ENCODE assay signal across 8 mouse cellular contexts in genomic region chr13:55327169-55327568, GRCm38 (mm10). TPM values are rescaled to one million over a fixed set of nuclear protein-coding genes. Genes with fewer than 3 reads are reported as not detected.
DNase-seq lines count a peak whose midpoint lies in the region; ATAC-seq and TF ChIP-seq lines count a peak whose summit lies in the region.

No protein-coding gene starts in this region.

- no peak for ATAC-seq in heart, postnatal 0 days (ENCODE audit: insufficient read depth, low read depth)
- ATAC-seq in CD4-positive, CD25-positive, alpha-beta regulatory T cell, adult 4 months, result peak; percentile 17
- ATAC-seq in embryonic facial prominence, embryonic 15.5 days (ENCODE audit: insufficient number of reproducible peaks, low FRiP score, low TSS enrichment, low read depth), result no peak
- no peak for ATAC-seq in liver, embryonic 15.5 days (ENCODE audit: insufficient read depth)

- H3K4me1 ChIP-seq in heart, postnatal 0 days (ENCODE audit: control insufficient read depth, insufficient read depth), result peaks cover 28% of the 10 kb centered on the region
- peaks cover 55% of the 10 kb centered on the region for H3K4me1 ChIP-seq in embryonic facial prominence, embryonic 15.5 days
- peaks cover 88% of the 10 kb centered on the region for H3K4me1 ChIP-seq in liver, embryonic 15.5 days (replicated peaks)

- 39% methylated on average over 4 of the region's 4 CpGs for WGBS in heart, postnatal 0 days
- 53% methylated on average over 4 of the region's 4 CpGs for WGBS in embryonic facial prominence, embryonic 15.5 days
- 53% methylated on average over 4 of the region's 4 CpGs for WGBS in liver, embryonic 15.5 days (ENCODE audit: insufficient replicate concordance)

- peaks cover 31% of the 10 kb centered on the region for H3K36me3 ChIP-seq in heart, postnatal 0 days (replicated peaks; ENCODE audit: control insufficient read depth, insufficient read depth, low read length)
- peaks cover 31% of the 10 kb centered on the region for H3K36me3 ChIP-seq in embryonic facial prominence, embryonic 15.5 days
- H3K36me3 ChIP-seq in liver, embryonic 15.5 days (replicated peaks), result peaks cover 57% of the 10 kb centered on the region

- no peak overlapping the region for H3K4me2 ChIP-seq in heart, postnatal 0 days (ENCODE audit: low read depth, low read length)
- H3K4me2 ChIP-seq in embryonic facial prominence, embryonic 15.5 days (replicated peaks), result 0 out of 2 replicates have a peak overlapping the region, but pooled peaks have one; percentile 4
- peak overlapping the region; percentile 96 for H3K4me2 ChIP-seq in liver, embryonic 15.5 days

- no peak overlapping the region for H3K9ac ChIP-seq in heart, postnatal 0 days (replicated peaks; ENCODE audit: low read depth, low read length)
- no peak overlapping the region for H3K9ac ChIP-seq in embryonic facial prominence, embryonic 15.5 days
- H3K9ac ChIP-seq in liver, embryonic 15.5 days, result peak overlapping the region; percentile 21; the same call in 1 of the 2 replicates

- 0 out of 2 replicates have a peak overlapping the region, but pooled peaks have one; percentile 22 for H3K27ac ChIP-seq in heart, postnatal 0 days (ENCODE audit: low read depth)
- H3K27ac ChIP-seq in embryonic facial prominence, embryonic 15.5 days (replicated peaks), result peak overlapping the region; percentile 39; the same call in 1 of the 2 replicates
- H3K27ac ChIP-seq in liver, embryonic 15.5 days (replicated peaks), result no peak overlapping the region

- DNase-seq in heart, postnatal 0 days (ENCODE audit: low spot score), result no peak
- no peak for DNase-seq in heart, adult 18-20 months
- DNase-seq in yolk sac, embryonic 10.5 days (ENCODE audit: low spot score), result no peak
- no peak for DNase-seq in thymus, postnatal 4 days
- no peak for DNase-seq in thymus, postnatal 25 days

- H3K27me3 ChIP-seq in heart, postnatal 0 days (ENCODE audit: control insufficient read depth, insufficient read depth, low read length), result no peaks in the 10 kb centered on the region
- no peaks in the 10 kb centered on the region for H3K27me3 ChIP-seq in embryonic facial prominence, embryonic 15.5 days
- 0 out of 2 replicates have a peak, but pooled peaks cover 3% of the 10 kb centered on the region for H3K27me3 ChIP-seq in liver, embryonic 15.5 days

- TF ChIP-seq CTCF in heart, postnatal 0 days (IDR thresholded peaks at IDR 0.05; ENCODE audit: low read depth), result no peak

- H3K4me3 ChIP-seq in heart, postnatal 0 days (ENCODE audit: low read depth, low read length), result no peak overlapping the region
- H3K4me3 ChIP-seq in embryonic facial prominence, embryonic 15.5 days (replicated peaks), result no peak overlapping the region; the same call in 1 of the 2 replicates
- peak overlapping the region; percentile 83 for H3K4me3 ChIP-seq in liver, embryonic 15.5 days (replicated peaks)

- no peak for TF ChIP-seq EP300 in heart, postnatal 0 days (IDR thresholded peaks at IDR 0.05; ENCODE audit: low read depth)

- no peaks in the 10 kb centered on the region for H3K9me3 ChIP-seq in heart, postnatal 0 days (replicated peaks; ENCODE audit: control insufficient read depth, low read length)
- no peaks in the 10 kb centered on the region for H3K9me3 ChIP-seq in embryonic facial prominence, embryonic 15.5 days (replicated peaks)
- H3K9me3 ChIP-seq in liver, embryonic 15.5 days (replicated peaks), result no peaks in the 10 kb centered on the region

RNA-seq across cellular contexts. Expression of gene Mxd3, which starts 2.5 kb away (rescaled TPM):
- 24.8 and 33.1 TPM in 2 replicates for total RNA-seq in heart, postnatal 0 days (2014; rRNA removed; ENCODE audit: low replicate concordance)
- 8.6 and 11.4 TPM in 2 replicates for polyA plus RNA-seq in heart, postnatal 0 days (2015; fragmentation: Nextera tagmentation; extraction: Ambion mirVana)
- total RNA-seq in heart, adult 18-20 months (2021), result under 1 TPM; 0.21 to 0.37 TPM
- polyA plus RNA-seq in CD4-positive, CD25-positive, alpha-beta regulatory T cell, adult 4 months (2017; shearing (Covaris generic)), result 1 to 10 TPM; 3.4 to 6.1 TPM
- polyA plus RNA-seq in embryonic facial prominence, embryonic 15.5 days (2015; fragmentation: Nextera tagmentation; extraction: Ambion mirVana), result 40.9 and 44.0 TPM in 2 replicates
- 28.8 and 33.6 TPM in 2 replicates for polyA plus RNA-seq in liver, embryonic 15.5 days (2015; fragmentation: Nextera tagmentation; extraction: Ambion mirVana)

RNA-seq across cellular contexts. Expression of gene Rab24, which starts 5.4 kb away (rescaled TPM):
- total RNA-seq in heart, postnatal 0 days (2014; rRNA removed; ENCODE audit: low replicate concordance), result 69.2 and 74.5 TPM in 2 replicates
- 53.0 and 59.9 TPM in 2 replicates for polyA plus RNA-seq in heart, postnatal 0 days (2015; fragmentation: Nextera tagmentation; extraction: Ambion mirVana)
- 10 to 100 TPM; 35.2 to 38.0 TPM for total RNA-seq in heart, adult 18-20 months (2021)
- polyA plus RNA-seq in CD4-positive, CD25-positive, alpha-beta regulatory T cell, adult 4 months (2017; shearing (Covaris generic)), result 10 to 100 TPM in 1 of 2 experiments, 1 to 10 TPM in 1; 7.1 to 14.0 TPM
- 135 and 137 TPM in 2 replicates for polyA plus RNA-seq in embryonic facial prominence, embryonic 15.5 days (2015; fragmentation: Nextera tagmentation; extraction: Ambion mirVana)
- 48.6 and 51.3 TPM in 2 replicates for polyA plus RNA-seq in liver, embryonic 15.5 days (2015; fragmentation: Nextera tagmentation; extraction: Ambion mirVana)

RNA-seq across cellular contexts. Expression of gene Prelid1, which starts 6.9 kb away (rescaled TPM):
- total RNA-seq in heart, postnatal 0 days (2014; rRNA removed; ENCODE audit: low replicate concordance), result 161 and 188 TPM in 2 replicates
- 192 and 196 TPM in 2 replicates for polyA plus RNA-seq in heart, postnatal 0 days (2015; fragmentation: Nextera tagmentation; extraction: Ambion mirVana)
- 10 to 100 TPM; 40.4 to 47.3 TPM for total RNA-seq in heart, adult 18-20 months (2021)
- polyA plus RNA-seq in CD4-positive, CD25-positive, alpha-beta regulatory T cell, adult 4 months (2017; shearing (Covaris generic)), result 100 to 1,000 TPM; 207 to 213 TPM
- 415 and 433 TPM in 2 replicates for polyA plus RNA-seq in embryonic facial prominence, embryonic 15.5 days (2015; fragmentation: Nextera tagmentation; extraction: Ambion mirVana)
- 211 and 230 TPM in 2 replicates for polyA plus RNA-seq in liver, embryonic 15.5 days (2015; fragmentation: Nextera tagmentation; extraction: Ambion mirVana)

RNA-seq across cellular contexts. Expression of gene Lman2, which starts 35.4 kb away (rescaled TPM):
- total RNA-seq in heart, postnatal 0 days (2014; rRNA removed; ENCODE audit: low replicate concordance), result 89.3 and 100 TPM in 2 replicates
- 41.3 and 42.4 TPM in 2 replicates for polyA plus RNA-seq in heart, postnatal 0 days (2015; fragmentation: Nextera tagmentation; extraction: Ambion mirVana)
- 10 to 100 TPM; 46.7 to 51.6 TPM for total RNA-seq in heart, adult 18-20 months (2021)
- polyA plus RNA-seq in CD4-positive, CD25-positive, alpha-beta regulatory T cell, adult 4 months (2017; shearing (Covaris generic)), result 10 to 100 TPM; 59.0 to 66.4 TPM
- polyA plus RNA-seq in embryonic facial prominence, embryonic 15.5 days (2015; fragmentation: Nextera tagmentation; extraction: Ambion mirVana), result 100.0 and 110 TPM in 2 replicates
- polyA plus RNA-seq in liver, embryonic 15.5 days (2015; fragmentation: Nextera tagmentation; extraction: Ambion mirVana), result 58.8 and 62.1 TPM in 2 replicates

RNA-seq across cellular contexts. Expression of gene Rgs14, which starts 42.4 kb away (rescaled TPM):
- 0.46 and 1.1 TPM in 2 replicates for total RNA-seq in heart, postnatal 0 days (2014; rRNA removed; ENCODE audit: low replicate concordance)
- 0.30 and 0.32 TPM in 2 replicates for polyA plus RNA-seq in heart, postnatal 0 days (2015; fragmentation: Nextera tagmentation; extraction: Ambion mirVana)
- total RNA-seq in heart, adult 18-20 months (2021), result 1 to 10 TPM in 1 of 2 experiments, under 1 TPM in 1; 0.57 to 1.5 TPM
- 10 to 100 TPM; 71.0 to 88.5 TPM for polyA plus RNA-seq in CD4-positive, CD25-positive, alpha-beta regulatory T cell, adult 4 months (2017; shearing (Covaris generic))
- 2.1 and 2.5 TPM in 2 replicates for polyA plus RNA-seq in embryonic facial prominence, embryonic 15.5 days (2015; fragmentation: Nextera tagmentation; extraction: Ambion mirVana)
- polyA plus RNA-seq in liver, embryonic 15.5 days (2015; fragmentation: Nextera tagmentation; extraction: Ambion mirVana), result 2.2 and 2.9 TPM in 2 replicates
